Mouse (Mus musculus): ENCODE results near the gene Glis3. TPM values are rescaled to one million over a fixed set of nuclear protein-coding genes. Genes with fewer than 3 reads are reported as not detected.

The Glis3 gene
- total RNA-seq, 2 experiments from 2014 or later = 4.4 to 7.2 TPM

DNA sequence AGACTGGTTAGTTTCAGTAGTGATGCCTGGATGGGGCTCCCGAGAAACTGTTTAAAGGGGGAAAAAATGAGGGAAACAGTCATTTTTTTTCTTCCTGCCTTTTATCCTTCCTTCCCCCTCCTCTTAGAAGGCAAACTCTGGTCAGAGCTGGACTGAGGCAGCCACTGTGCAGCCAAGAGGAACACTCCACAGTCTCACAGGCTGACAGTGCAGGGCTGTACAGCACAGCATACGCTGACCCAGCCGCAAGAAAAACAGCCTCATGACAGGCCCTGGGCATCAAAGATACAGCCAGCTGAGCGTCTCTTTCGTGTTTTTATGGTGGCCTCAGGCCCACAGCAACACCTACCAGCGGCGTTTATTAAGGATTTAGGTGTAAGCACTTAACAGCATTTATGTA lies 19.0 kb downstream of the Glis3 start:
- DNase-seq (ENCODE audit: low spot score in 2 of 2) = no peak

DNA sequence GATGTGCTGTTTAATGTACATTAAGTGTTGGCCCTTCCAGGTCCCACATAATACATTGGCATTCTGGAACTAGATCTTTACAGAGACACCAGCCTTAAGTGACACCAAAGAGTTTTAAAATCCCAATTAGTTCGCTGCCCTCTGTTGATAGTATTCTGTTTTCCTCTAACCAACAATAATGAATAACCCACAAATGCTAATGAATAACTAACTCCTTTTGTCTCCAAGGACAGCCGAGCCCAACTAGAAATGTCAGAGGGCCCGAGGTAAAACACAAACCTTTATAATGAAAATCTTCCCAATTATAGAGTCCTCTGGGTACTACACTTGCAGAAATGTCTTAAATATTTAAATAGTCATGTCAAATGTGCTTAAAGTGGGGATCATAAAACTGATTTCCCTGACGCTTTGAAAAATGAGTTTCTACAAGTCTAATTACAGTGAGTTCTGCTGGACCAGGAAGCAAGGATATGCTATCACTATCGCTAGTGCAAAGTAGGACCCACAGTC lies 22.1 kb downstream of the Glis3 start:
- intact Hi-C loops (cut with DNase I) = no loop called here
- no peak for DNase-seq (ENCODE audit: low spot score in 2 of 2)

More for the DNA sequence above, 19.0 kb downstream of the Glis3 start:
- intact Hi-C loops (cut with DNase I) = no loop called here

DNA sequence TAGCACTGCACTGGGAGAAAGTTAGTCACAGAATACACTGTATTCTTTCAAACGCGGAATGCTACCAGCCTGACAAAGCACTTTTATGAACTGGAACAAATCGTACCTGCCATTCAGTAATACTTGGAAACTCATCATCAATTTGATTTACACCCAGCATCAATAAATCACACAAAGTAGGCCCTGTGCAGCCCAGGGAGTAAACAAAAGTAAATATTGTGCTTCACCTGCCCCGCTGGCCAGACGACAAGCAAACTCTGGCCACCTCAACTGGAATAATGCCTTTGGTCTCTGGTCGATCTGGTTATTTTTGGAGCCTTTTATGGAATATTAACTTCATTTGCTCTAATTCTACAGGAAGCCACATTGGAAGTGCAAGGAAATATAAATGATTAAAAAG lies 23.0 kb downstream of the Glis3 start:
- intact Hi-C loops (cut with DNase I) = no loop called here

GRCm38 (mm10) chr19:28655166-28655565 lies 24.7 kb downstream of the Glis3 start:
- no peak for DNase-seq (ENCODE audit: low spot score in 2 of 2)
- intact Hi-C loops (cut with DNase I) = no loop called here

More for the DNA sequence above, 23.0 kb downstream of the Glis3 start:
- DNase-seq (ENCODE audit: low spot score in 2 of 2) = no peak

DNA sequence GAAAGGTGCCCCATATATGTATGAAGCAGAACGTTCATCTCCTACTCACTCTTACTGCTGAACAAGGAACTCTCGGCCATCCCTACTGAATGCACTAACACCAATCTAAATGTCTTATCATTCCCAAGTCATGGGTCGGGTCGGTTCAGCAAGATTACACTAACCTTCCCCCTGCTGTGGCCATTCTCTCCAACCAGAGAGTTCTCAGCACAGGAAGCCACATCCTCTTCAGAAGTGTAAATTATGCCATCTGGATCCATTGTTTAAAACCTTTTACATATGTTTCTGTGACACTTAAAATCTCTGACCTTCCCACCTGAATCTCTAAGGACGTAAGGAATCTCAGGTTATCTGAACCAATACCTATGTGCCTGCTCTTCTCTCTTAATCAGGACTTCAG lies 29.0 kb downstream of the Glis3 start:
- intact Hi-C loops (cut with DNase I) = no loop called here
- DNase-seq (ENCODE audit: low spot score in 2 of 2) = no peak

DNA sequence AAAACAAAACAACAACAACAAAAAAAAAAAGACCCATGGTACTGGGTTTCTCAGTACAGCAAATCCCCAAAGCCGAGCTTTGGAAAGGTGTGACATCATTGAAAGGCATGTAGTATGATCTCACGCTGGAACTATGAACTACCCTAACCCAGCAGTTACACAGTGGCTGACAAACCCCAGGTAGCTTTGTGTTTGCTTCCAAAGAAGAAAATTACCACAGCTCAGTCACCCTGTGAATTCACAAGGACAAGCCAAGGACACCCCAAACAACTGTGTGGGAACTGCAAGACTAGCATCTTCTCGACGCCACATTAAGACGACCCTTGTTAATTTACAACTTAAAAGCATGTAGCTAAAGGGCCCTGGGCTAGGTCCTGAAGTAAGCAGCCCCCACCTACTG lies 30.4 kb downstream of the Glis3 start:
- intact Hi-C loops (cut with DNase I) = no loop called here

DNA sequence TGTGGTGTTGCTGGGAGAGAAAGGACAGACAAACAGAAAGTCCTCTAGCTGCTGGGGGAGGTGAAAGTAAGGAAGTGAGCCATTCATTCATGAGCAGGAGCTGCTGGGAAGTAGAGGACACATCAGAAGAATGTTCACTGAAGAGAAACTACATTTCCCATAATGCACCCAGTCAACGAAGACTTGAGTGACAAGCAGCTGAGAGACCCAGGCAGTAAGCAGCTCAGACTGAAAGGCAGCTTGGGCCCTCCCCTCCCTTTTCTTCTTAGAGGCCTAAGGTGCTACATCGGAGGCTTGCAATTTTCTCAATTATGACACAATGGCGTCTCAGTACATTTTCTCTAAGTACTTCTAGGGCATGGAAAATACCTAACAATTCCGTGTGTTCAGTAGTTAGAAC lies 31.0 kb downstream of the Glis3 start:
- DNase-seq (ENCODE audit: low spot score in 2 of 2) = no peak
- intact Hi-C loops (cut with DNase I) = no loop called here

More for the DNA sequence above, 30.4 kb downstream of the Glis3 start:
- no peak for DNase-seq (ENCODE audit: low spot score in 2 of 2)

DNA sequence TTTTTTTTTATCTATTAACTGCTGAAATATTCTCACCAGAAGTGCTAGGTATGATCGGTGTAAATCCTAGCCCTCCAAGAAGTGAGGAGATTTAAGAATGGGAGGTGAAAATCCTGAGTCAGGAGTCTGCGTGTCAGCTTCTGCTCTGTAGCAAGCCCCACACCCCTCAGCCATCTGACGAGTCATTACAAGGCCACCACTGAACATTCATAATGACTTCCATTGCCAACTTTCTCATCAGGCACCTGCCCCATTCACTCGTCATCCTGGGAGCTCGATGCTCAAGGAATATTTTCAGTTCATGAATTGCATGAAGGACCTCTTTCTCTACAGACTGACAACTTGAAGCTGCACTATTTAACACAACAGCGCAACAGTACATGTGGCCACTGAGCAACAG lies 32.5 kb downstream of the Glis3 start:
- DNase-seq (ENCODE audit: low spot score in 2 of 2) = no peak
- intact Hi-C loops (cut with DNase I) = no loop called here

GRCm38 (mm10) chr19:28646286-28646685 lies 33.6 kb downstream of the Glis3 start:
- intact Hi-C loops (cut with DNase I) = no loop called here
- no peak for DNase-seq (ENCODE audit: low spot score in 2 of 2)

DNA sequence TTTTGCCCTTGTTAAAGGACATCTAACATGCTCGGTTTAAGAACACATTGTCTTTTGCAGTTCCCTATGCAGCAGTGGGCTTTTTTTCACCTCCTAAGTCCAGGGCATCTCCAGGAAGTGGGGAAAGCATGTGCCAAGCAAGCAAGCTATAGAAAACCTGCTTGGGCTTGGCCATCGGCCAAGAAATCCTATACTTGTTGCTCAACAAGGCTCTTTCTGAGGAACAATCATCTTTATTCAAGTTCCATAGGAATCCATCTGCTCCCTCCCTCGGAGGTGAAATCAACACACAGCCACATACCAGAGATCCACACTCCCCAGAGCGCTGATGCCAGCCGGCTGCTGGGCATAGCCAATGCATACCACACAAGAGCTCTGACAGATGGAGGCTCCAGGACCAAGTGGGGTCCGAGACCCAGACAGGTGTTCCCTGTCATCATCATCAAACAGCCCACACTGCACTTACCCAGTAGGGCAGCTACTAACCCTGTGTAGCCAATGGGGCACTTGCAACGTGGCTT lies 39.0 kb downstream of the Glis3 start:
- no peak for DNase-seq (ENCODE audit: low spot score in 2 of 2)
- intact Hi-C loops (cut with DNase I) = no loop called here

- no peak for DNase-seq (ENCODE audit: low spot score in 2 of 2)
- intact Hi-C loops (cut with DNase I) = no loop called here
These were observed 43.8 kb downstream of the Glis3 start for GRCm38 (mm10) chr19:28635991-28636553.

GRCm38 (mm10) chr19:28634986-28635385 lies 44.9 kb downstream of the Glis3 start:
- intact Hi-C loops (cut with DNase I) = no loop called here
- DNase-seq (ENCODE audit: low spot score in 2 of 2) = no peak

GRCm38 (mm10) chr19:28628416-28628815 lies 51.5 kb downstream of the Glis3 start:
- intact Hi-C loops (cut with DNase I) = loop anchor here (5.0 to 10.0 kb wide), 4 partner anchors 126 to 614 kb away; partner anchors contain the start of gene Rfx3
- DNase-seq (ENCODE audit: low spot score in 2 of 2) = peak in 1 of 2 experiments; percentile 28

DNA sequence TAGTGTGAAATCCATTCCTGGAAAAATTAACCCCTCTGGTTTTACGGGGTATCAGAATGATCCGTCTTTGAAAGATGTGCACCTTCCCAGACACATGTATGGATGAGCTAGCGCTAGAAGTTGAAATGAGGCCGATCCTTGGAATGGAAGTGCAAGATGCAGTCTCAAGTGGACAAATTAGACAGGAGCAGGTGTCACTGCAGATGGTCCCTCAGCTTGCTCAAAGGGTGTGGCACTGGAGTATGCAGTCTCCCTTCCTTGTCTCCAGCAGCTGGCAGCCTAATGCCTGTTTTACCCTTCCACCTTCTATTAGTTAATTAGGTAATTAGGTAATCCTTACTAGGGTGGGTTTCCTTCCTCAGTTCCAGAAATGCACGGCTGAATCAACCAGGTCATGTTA lies 53.7 kb downstream of the Glis3 start:
- no peak for DNase-seq (ENCODE audit: low spot score in 2 of 2)
- intact Hi-C loops (cut with DNase I) = loop anchor here (5.0 to 10.0 kb wide), 4 partner anchors 124 to 611 kb away; partner anchors contain the start of gene Rfx3

DNA sequence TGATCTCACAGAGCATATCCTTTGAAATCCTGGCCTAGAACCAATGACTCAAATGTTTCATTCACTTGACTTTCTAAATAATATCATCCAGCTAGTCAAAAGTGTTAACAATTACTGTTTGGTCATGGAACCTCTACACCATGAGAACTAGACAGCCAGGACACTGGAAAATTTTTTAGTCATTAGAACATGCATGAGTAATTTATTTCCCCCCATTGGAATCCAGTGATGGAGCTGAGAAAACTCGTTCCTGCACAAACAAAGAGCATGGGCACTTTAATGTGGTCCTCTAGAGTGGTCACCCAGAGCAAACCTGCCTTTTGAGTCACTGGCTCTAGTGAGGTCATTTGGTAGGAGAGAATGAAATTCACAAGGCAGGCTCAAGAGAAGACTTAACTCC lies 55.3 kb downstream of the Glis3 start:
- DNase-seq (ENCODE audit: low spot score in 2 of 2) = no peak
- intact Hi-C loops (cut with DNase I) = loop anchor here (10.0 kb wide), 3 partner anchors 230 to 610 kb away; partner anchors contain the start of gene Rfx3

- intact Hi-C loops (cut with DNase I) = loop anchor here (10.0 kb wide), 3 partner anchors 229 to 609 kb away; partner anchors contain the start of gene Rfx3
- DNase-seq (ENCODE audit: low spot score in 2 of 2) = no peak
These were observed 56.2 kb downstream of the Glis3 start for GRCm38 (mm10) chr19:28623726-28624125.

GRCm38 (mm10) chr19:28621608-28622505 lies 58.0 kb downstream of the Glis3 start:
- intact Hi-C loops (cut with DNase I) = loop anchor here (10.0 kb wide), 3 partner anchors 227 to 607 kb away; partner anchors contain the start of gene Rfx3
- no peak for DNase-seq (ENCODE audit: low spot score in 2 of 2)

DNA sequence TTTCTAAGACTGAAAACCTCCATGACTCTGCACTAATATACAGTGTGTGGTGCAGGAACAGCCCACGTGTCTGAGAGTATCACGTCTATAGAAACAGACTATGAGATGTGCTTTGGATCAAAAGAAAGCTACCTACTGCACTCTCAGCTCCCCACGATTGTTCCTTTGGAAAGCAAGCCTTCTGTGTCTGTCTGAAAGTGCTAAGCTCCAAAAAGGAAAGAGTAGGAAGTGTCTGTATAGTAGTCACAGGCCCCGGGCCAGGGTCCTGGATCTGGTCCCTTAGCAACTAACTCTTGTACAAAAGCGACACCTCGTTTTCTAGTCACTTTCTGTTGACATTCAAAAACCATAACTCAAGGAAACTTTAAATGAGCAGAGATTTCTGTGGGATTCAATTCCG lies 62.1 kb downstream of the Glis3 start:
- intact Hi-C loops (cut with DNase I) = no loop called here
- peak in 1 of 2 experiments; percentile 58 for DNase-seq (ENCODE audit: low spot score in 2 of 2)

- DNase-seq (ENCODE audit: low spot score in 2 of 2) = no peak
- intact Hi-C loops (cut with DNase I) = no loop called here
These were observed 62.7 kb downstream of the Glis3 start for GRCm38 (mm10) chr19:28617191-28617590.

- intact Hi-C loops (cut with DNase I) = no loop called here
These were observed 63.4 kb downstream of the Glis3 start for GRCm38 (mm10) chr19:28616487-28616886.

More at GRCm38 (mm10) chr19:28616487-28616886, 63.4 kb downstream of the Glis3 start:
- DNase-seq (ENCODE audit: low spot score in 2 of 2) = no peak
